Mouse (Mus musculus) CH12.LX (cell line): ENCODE results near the gene Rab11fip3. TPM values are rescaled to one million over a fixed set of nuclear protein-coding genes. Genes with fewer than 3 reads are reported as not detected.
A peak's percentile ranks its signal among the peaks of the same experiment; 100 is the strongest.

Source experiments
- DNase-seq: peaks from one replicate; pipeline ENCODE4 v3.0.0-alpha.2; 2013; ENCODE audit errors: extremely low read depth
- H3K27ac ChIP-seq: 2 replicates; pipeline ENCODE4 v1.5.1; 2012; ENCODE audit warnings: low read depth, mild to moderate bottlenecking, control low read depth, moderate library complexity; ENCODE audit not compliant: insufficient read depth
- H3K27me3 ChIP-seq: replicated peaks from 2 replicates; pipeline ENCODE3; 2012; ENCODE audit warnings: inconsistent platforms
- H3K36me3 ChIP-seq, 2 experiments: replicated peaks in 1 of 2; 2 replicates each; pipeline versions ENCODE3 to v1.6.1; 2012; ENCODE audit warnings: inconsistent platforms in 1 of 2, low read length in 1 of 2, mild to moderate bottlenecking in 1 of 2, mixed read lengths in 1 of 2, moderate library complexity in 1 of 2; ENCODE audit not compliant: control insufficient read depth in 1 of 2, insufficient read depth in 1 of 2
- H3K4me1 ChIP-seq, 2 experiments: 2 replicates each; pipeline ENCODE4 v1.6.1; 2012; ENCODE audit warnings: inconsistent platforms in 1 of 2, moderate library complexity in 1 of 2; ENCODE audit not compliant: insufficient read depth in 2 of 2, control insufficient read depth in 1 of 2
- H3K4me2 ChIP-seq: 2 replicates; pipeline ENCODE4 v1.6.1; 2012; ENCODE audit warnings: low read depth, mild to moderate bottlenecking, control low read depth; ENCODE audit not compliant: poor library complexity, insufficient read depth, severe bottlenecking
- H3K4me3 ChIP-seq, 3 experiments: fragments of 150-350 bp in 1 of 3; sonication (generic) in 1 of 3; replicated peaks in 1 of 3; 2 replicates each; pipeline versions ENCODE3 to v1.5.1; 2011 to 2012; ENCODE audit warnings: low read depth in 2 of 3, low read length in 2 of 3, mild to moderate bottlenecking in 2 of 3, moderate library complexity in 2 of 3, control low read depth in 1 of 3, improper control_type of control experiment in 1 of 3, inconsistent platforms in 1 of 3, mixed read lengths in 1 of 3; ENCODE audit not compliant: poor library complexity in 1 of 3
- H3K79me2 ChIP-seq: replicated peaks from 2 replicates; pipeline ENCODE4 v1.6.1; 2012; ENCODE audit warnings: mild to moderate bottlenecking, moderate library complexity; ENCODE audit not compliant: control insufficient read depth, poor library complexity, insufficient read depth, severe bottlenecking; ENCODE audit errors: extremely low read depth
- H3K9ac ChIP-seq: 2 replicates; pipeline ENCODE4 v1.6.1; 2012; ENCODE audit warnings: low read depth, mild to moderate bottlenecking, control low read depth, moderate library complexity; ENCODE audit not compliant: insufficient read depth
- H3K9me3 ChIP-seq: replicated peaks from 2 replicates; pipeline ENCODE3; 2012; ENCODE audit warnings: low read length, inconsistent platforms, mixed read lengths
- CHD1 ChIP-seq: IDR thresholded peaks from 2 replicates; pipeline ENCODE4 v1.6.1; 2012; ENCODE audit warnings: low read depth, low read length, improper control_type of control experiment, inconsistent platforms
- CHD2 ChIP-seq: IDR thresholded peaks from 2 replicates; pipeline ENCODE4 v1.6.1; 2011; ENCODE audit warnings: low read length, improper control_type of control experiment
- EP300 ChIP-seq: IDR thresholded peaks from 2 replicates; pipeline ENCODE4 v1.6.1; 2011; ENCODE audit warnings: low read length, improper control_type of control experiment
- ETS1 ChIP-seq: conservative IDR thresholded peaks from 2 replicates; pipeline ENCODE4 v1.6.1; 2012; ENCODE audit warnings: low read depth, mild to moderate bottlenecking, inconsistent platforms, low read length, improper control_type of control experiment, moderate library complexity
- GABPA ChIP-seq: IDR thresholded peaks from 2 replicates; pipeline ENCODE4 v1.6.1; 2012; ENCODE audit warnings: low read depth, low read length, improper control_type of control experiment, inconsistent platforms; ENCODE audit not compliant: insufficient replicate concordance
- HCFC1 ChIP-seq: IDR thresholded peaks from 2 replicates; pipeline ENCODE4 v1.6.1; 2012; ENCODE audit warnings: low read depth, mild to moderate bottlenecking, inconsistent platforms, low read length, improper control_type of control experiment
- IRF4 ChIP-seq: IDR thresholded peaks from 2 replicates; pipeline ENCODE4 v1.6.1; 2014; ENCODE audit warnings: low read depth, mild to moderate bottlenecking, inconsistent platforms, low read length, improper control_type of control experiment
- JUN ChIP-seq: IDR thresholded peaks from 2 replicates; pipeline ENCODE4 v1.6.1; 2011; ENCODE audit warnings: low read depth, mild to moderate bottlenecking, low read length, improper control_type of control experiment, moderate library complexity; ENCODE audit not compliant: insufficient read depth
- JUND ChIP-seq: conservative IDR thresholded peaks from 2 replicates; pipeline ENCODE4 v1.6.1; 2011; ENCODE audit warnings: low read depth, low read length, improper control_type of control experiment
- KAT2A ChIP-seq: IDR thresholded peaks from 2 replicates; pipeline ENCODE4 v1.6.1; 2012; ENCODE audit warnings: low read length, improper control_type of control experiment, inconsistent platforms; ENCODE audit not compliant: insufficient replicate concordance
- MAFK ChIP-seq: IDR thresholded peaks from 2 replicates; pipeline ENCODE4 v1.6.1; 2011; ENCODE audit warnings: low read length, improper control_type of control experiment; ENCODE audit not compliant: insufficient replicate concordance
- MAX ChIP-seq: IDR thresholded peaks from 2 replicates; pipeline ENCODE4 v1.6.1; 2011; ENCODE audit warnings: low read length, improper control_type of control experiment
- MEF2A ChIP-seq: IDR thresholded peaks from 2 replicates; pipeline ENCODE4 v1.6.1; 2014; ENCODE audit warnings: low read depth, mild to moderate bottlenecking, inconsistent platforms, low read length, improper control_type of control experiment, borderline replicate concordance
- MXI1 ChIP-seq: IDR thresholded peaks from 2 replicates; pipeline ENCODE4 v1.6.1; 2011; ENCODE audit warnings: mild to moderate bottlenecking, low read depth, low read length, improper control_type of control experiment
- MYC ChIP-seq: IDR thresholded peaks from 2 replicates; pipeline ENCODE4 v1.6.1; 2011; ENCODE audit warnings: low read depth, mild to moderate bottlenecking, improper control_type of control experiment, low read length
- NELFE ChIP-seq: IDR thresholded peaks from 2 replicates; pipeline ENCODE4 v1.6.1; 2011; ENCODE audit warnings: low read depth, low read length, improper control_type of control experiment
- NRF1 ChIP-seq: IDR thresholded peaks from 2 replicates; pipeline ENCODE4 v1.6.1; 2014; ENCODE audit warnings: low read depth, mild to moderate bottlenecking, inconsistent platforms, low read length, improper control_type of control experiment, moderate library complexity
- POLR2A ChIP-seq: IDR thresholded peaks from 2 replicates; pipeline ENCODE4 v1.6.1; 2011; ENCODE audit warnings: low read depth, mild to moderate bottlenecking, improper control_type of control experiment, low read length
- POLR2AphosphoS2 ChIP-seq: IDR thresholded peaks from 2 replicates; pipeline ENCODE4 v1.6.1; 2011; ENCODE audit warnings: low read depth, low read length, improper control_type of control experiment
- RAD21 ChIP-seq: IDR thresholded peaks from 2 replicates; pipeline ENCODE4 v1.6.1; 2011; ENCODE audit warnings: low read depth, mild to moderate bottlenecking, low read length, improper control_type of control experiment, moderate library complexity
- RCOR1 ChIP-seq: conservative IDR thresholded peaks from 2 replicates; pipeline ENCODE4 v1.6.1; 2012; ENCODE audit warnings: low read depth, mild to moderate bottlenecking, inconsistent platforms, low read length, improper control_type of control experiment
- SIN3A ChIP-seq: IDR thresholded peaks from 2 replicates; pipeline ENCODE4 v1.6.1; 2012; ENCODE audit warnings: low read length, improper control_type of control experiment, inconsistent platforms
- SMC3 ChIP-seq: IDR thresholded peaks from 2 replicates; pipeline ENCODE4 v1.6.1; 2011; ENCODE audit warnings: low read depth, low read length, improper control_type of control experiment
- TBP ChIP-seq: conservative IDR thresholded peaks from 2 replicates; pipeline ENCODE4 v1.6.1; 2011; ENCODE audit warnings: low read depth, low read length, improper control_type of control experiment
- TCF12 ChIP-seq: IDR thresholded peaks from 2 replicates; pipeline ENCODE4 v1.6.1; 2014; ENCODE audit warnings: low read depth, mild to moderate bottlenecking, inconsistent platforms, low read length, improper control_type of control experiment
- UBTF ChIP-seq: IDR thresholded peaks from 2 replicates; pipeline ENCODE4 v1.6.1; 2012; ENCODE audit warnings: low read depth, mild to moderate bottlenecking, inconsistent platforms, low read length, improper control_type of control experiment, moderate library complexity
- USF1 ChIP-seq: IDR thresholded peaks from 2 replicates; pipeline ENCODE4 v1.6.1; 2014; ENCODE audit warnings: low read depth, mild to moderate bottlenecking, inconsistent platforms, low read length, improper control_type of control experiment
- ZC3H11A ChIP-seq: IDR thresholded peaks from 2 replicates; pipeline ENCODE4 v1.6.1; 2012; ENCODE audit warnings: low read depth, mild to moderate bottlenecking, inconsistent platforms, low read length, improper control_type of control experiment
- ZMIZ1 ChIP-seq: IDR thresholded peaks from 2 replicates; pipeline ENCODE4 v1.6.1; 2012; ENCODE audit warnings: low read depth, mild to moderate bottlenecking, inconsistent platforms, low read length, improper control_type of control experiment
- dilution Hi-C: fragments of 300-500 bp; cut with MboI; formaldehyde crosslinking; loops from 2 replicates; pipeline ENCODE4 v1.14.3; 2020; ENCODE audit warnings: low sequenced_read_pairs; ENCODE audit not compliant: extremely low pct_unique_long_range_greater_than_20kb, extremely low pct_ligation_motif_present
- in situ Hi-C: fragments of 300-500 bp; cut with MboI; formaldehyde crosslinking; loops from 3 replicates; pipeline ENCODE4 v1.14.3; 2019; ENCODE audit warnings: low sequenced_read_pairs, low pct_ligation_motif_present, low pct_unique_long_range_greater_than_20kb, mixed read lengths
- polyA plus RNA-seq: library from polyadenylated mRNA; unstranded; fragments of >175 nt; gene quantifications from 2 replicates; pipeline ENCODE4 v1.2.1, GENCODE M21; 2012; ENCODE audit warnings: low read depth; ENCODE audit not compliant: insufficient read length
- total RNA-seq, 2 experiments: library from RNA; depleted of rRNA; stranded (reverse); fragments of 300-350 nt in 1 of 2; fragments of >200 nt in 1 of 2; gene quantifications; 2 replicates each; pipeline ENCODE4 v1.2.3; 2012 to 2014

Rab11fip3 gene
- total and polyA plus RNA-seq, 3 experiments: 3.5 to 7.6 (median 4.6) TPM

DNA sequence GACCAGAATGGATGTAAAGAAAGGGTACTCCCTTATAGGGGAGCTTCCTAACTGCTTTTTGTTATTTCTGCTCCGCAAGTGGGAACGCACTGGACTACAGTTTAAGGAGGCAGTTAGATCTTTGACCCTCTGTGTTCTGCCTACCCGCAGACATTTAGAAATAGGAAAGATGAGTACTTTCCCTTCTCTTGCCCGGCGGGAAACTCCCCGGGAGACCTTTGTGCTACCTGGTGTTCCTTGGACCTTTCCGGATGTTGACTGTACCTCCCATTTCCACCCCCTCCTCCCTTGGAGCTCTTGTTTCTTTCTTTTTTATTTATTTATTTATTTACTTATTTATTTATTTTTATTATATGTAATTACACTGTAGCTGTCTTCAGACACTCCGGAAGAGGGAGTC lies 44.7 kb upstream of the Rab11fip3 start:
- Histone ChIP-seq H3K4me2 (peak overlapping the region; percentile 88), H3K4me3 (peak overlapping the region; percentile 24 to 67 (median 61)), H3K9me3 (no peaks in the 10 kb centered on the region), H3K79me2 (no peaks in the 10 kb centered on the region), H3K4me1 (peaks cover 2 to 23% of the 10 kb centered on the region in 2 experiments; a peak in 2 of 4 replicates), H3K9ac (peak overlapping the region; percentile 58), H3K36me3 (no peaks in the 10 kb centered on the region), H3K27ac (no peak overlapping the region), H3K27me3 (peaks cover 75% of the 10 kb centered on the region)
- no peak for TF ChIP-seq MAFK
- 0 out of 2 replicates have a peak, but pooled peaks have one; percentile 2 for TF ChIP-seq MYC
- TF ChIP-seq TBP: no peak
- 0 out of 2 replicates have a peak, but pooled peaks have one; percentile 3 for TF ChIP-seq NELFE
- TF ChIP-seq MXI1: no peak
- dilution Hi-C loops: no loop called here
- no peak for DNase-seq
- in situ Hi-C loops: no loop called here

DNA sequence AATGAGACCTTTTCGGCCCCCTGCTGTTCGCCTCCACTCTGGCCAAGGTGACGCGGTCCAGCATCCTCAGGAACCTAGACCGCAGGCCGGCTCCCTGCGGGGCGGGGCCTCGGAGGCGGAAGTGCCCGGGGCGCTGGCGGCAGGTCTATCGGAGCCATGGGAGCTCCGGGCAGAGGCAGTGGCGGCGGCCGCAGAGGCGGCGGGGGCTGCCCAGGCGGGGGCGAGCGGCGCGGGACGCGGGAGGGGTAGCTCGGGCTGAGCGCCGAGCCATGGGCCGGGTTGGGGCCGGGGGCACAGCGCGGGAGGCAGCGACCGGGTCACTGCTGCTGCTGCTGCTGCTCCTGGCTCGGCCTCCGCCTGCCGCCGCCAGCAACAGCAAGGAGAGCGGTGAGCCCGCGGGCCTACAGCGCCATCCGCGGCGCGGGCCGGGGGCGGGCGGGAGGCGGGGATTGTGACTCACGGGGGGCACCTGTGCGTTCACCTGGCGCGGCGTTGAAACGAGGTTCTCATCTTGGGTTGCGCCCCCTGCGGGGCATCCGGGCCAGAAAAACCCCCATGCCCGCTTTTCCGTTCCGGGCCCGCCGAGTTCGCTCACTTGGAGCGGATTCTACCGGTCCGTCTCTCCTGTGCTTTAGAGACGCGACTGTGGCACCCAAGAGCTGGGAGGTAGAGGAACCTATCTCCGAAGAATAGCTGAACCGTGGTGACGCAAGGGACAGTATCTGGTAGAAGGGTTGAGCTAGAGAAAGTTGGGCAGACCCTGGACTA lies 44.0 kb upstream of the Rab11fip3 start, which contains the start of gene Tmem8:
Tmem8 (plus strand) TSS at position 119 of the 768 bp plus-strand sequence.
- Histone ChIP-seq H3K27me3 (peaks cover 71% of the 10 kb centered on the region), H3K4me3 (peak within 1 kb of the TSS; percentile 24 to 67 (median 61)), H3K9me3 (no peaks in the 10 kb centered on the region), H3K4me2 (peak within 1 kb of the TSS; percentile 88), H3K79me2 (no peaks in the 10 kb centered on the region), H3K9ac (peak within 1 kb of the TSS; percentile 58), H3K36me3 (no peaks in the 10 kb centered on the region), H3K4me1 (peaks cover 2 to 23% of the 10 kb centered on the region in 2 experiments; a peak in 2 of 4 replicates), H3K27ac (peak within 1 kb of the TSS; percentile 59)
- in situ Hi-C loops: no loop called here
- DNase-seq: peak; percentile 58
- dilution Hi-C loops: no loop called here
- peak; percentile 60; the same call in 1 of the 2 replicates for TF ChIP-seq UBTF
- TF ChIP-seq SMC3: no peak
- 0 out of 2 replicates have a peak, but pooled peaks have one; percentile 40 for TF ChIP-seq EP300
- no peak for TF ChIP-seq ZC3H11A
- TF ChIP-seq CHD1: no peak
- 0 out of 2 replicates have a peak, but pooled peaks have one; percentile 12 for TF ChIP-seq NRF1
- no peak; the same call in 1 of the 2 replicates for TF ChIP-seq MXI1
- peak; percentile 82 for TF ChIP-seq RCOR1
- TF ChIP-seq JUND: no peak
- no peak; the same call in 1 of the 2 replicates for TF ChIP-seq HCFC1
- TF ChIP-seq ZMIZ1: no peak
- TF ChIP-seq NELFE: peak; percentile 39
- no peak for TF ChIP-seq POLR2AphosphoS2
- TF ChIP-seq CHD2: no peak
- TF ChIP-seq MEF2A: no peak
- TF ChIP-seq JUN: no peak
- peak; percentile 41; the same call in 1 of the 2 replicates for TF ChIP-seq MAX
- TF ChIP-seq USF1: no peak
- no peak for TF ChIP-seq ETS1
- TF ChIP-seq MAFK: no peak
- TF ChIP-seq TBP: no peak
- TF ChIP-seq IRF4: no peak
- no peak for TF ChIP-seq RAD21
- TF ChIP-seq MYC: no peak
- peak; percentile 48; the same call in 1 of the 2 replicates for TF ChIP-seq SIN3A
- TF ChIP-seq GABPA: no peak
- TF ChIP-seq TCF12: no peak
- TF ChIP-seq POLR2A: peak; percentile 53; the same call in 1 of the 2 replicates
- no peak for TF ChIP-seq KAT2A
